Mouse (Mus musculus) lung, postnatal 0 days (tissue): Measurements from ENCODE around the gene Tpgs1. TPM values are rescaled to one million over a fixed set of nuclear protein-coding genes. Genes with fewer than 3 reads are reported as not detected.

Source experiments
- ATAC-seq: fragments of 200-750 bp; cut with Nextera tagmentation; 2 replicates; pipeline ENCODE4 v1.8.0; 2017; ENCODE audit warnings: moderate library complexity
- DNase-seq: peaks from one replicate; pipeline ENCODE4 v3.0.0-alpha.2; 2016; ENCODE audit warnings: low spot score
- H3K27ac ChIP-seq: fragments of 300-500 bp; sonication (generic); 2 replicates; pipeline ENCODE4 v1.5.1; 2014; ENCODE audit warnings: antibody characterized with exemption, mild to moderate bottlenecking, low read length, mixed read lengths
- H3K27me3 ChIP-seq: fragments of 300-500 bp; sonication (generic); replicated peaks from 2 replicates; pipeline ENCODE4 v1.6.1; 2014; ENCODE audit warnings: low read length, mixed read lengths; ENCODE audit not compliant: insufficient read depth
- H3K36me3 ChIP-seq: fragments of 300-500 bp; sonication (generic); 2 replicates; pipeline ENCODE4 v1.6.1; 2014; ENCODE audit warnings: low read length, mixed read lengths; ENCODE audit not compliant: insufficient read depth
- H3K4me1 ChIP-seq: fragments of 300-500 bp; sonication (generic); 2 replicates; pipeline ENCODE4 v1.6.1; 2014; ENCODE audit warnings: antibody characterized with exemption, low read depth, low read length, mixed read lengths; ENCODE audit not compliant: insufficient read depth
- H3K4me2 ChIP-seq: fragments of 300-500 bp; sonication (generic); replicated peaks from 2 replicates; pipeline ENCODE4 v1.6.1; 2014; ENCODE audit warnings: low read depth, mild to moderate bottlenecking, low read length, moderate library complexity, mixed read lengths
- H3K4me3 ChIP-seq: fragments of 300-500 bp; sonication (generic); 2 replicates; pipeline ENCODE4 v1.5.1; 2014; ENCODE audit warnings: low read depth, low read length
- H3K9ac ChIP-seq: fragments of 300-500 bp; sonication (generic); replicated peaks from 2 replicates; pipeline ENCODE4 v1.6.1; 2014; ENCODE audit warnings: low read depth, mild to moderate bottlenecking
- H3K9me3 ChIP-seq: fragments of 300-500 bp; sonication (generic); 2 replicates; pipeline ENCODE4 v1.6.1; 2016; ENCODE audit warnings: low read length, mixed read lengths
- CTCF ChIP-seq: IDR thresholded peaks from 2 replicates; pipeline ENCODE4 v1.5.1; 2016; ENCODE audit warnings: antibody characterized with exemption, mild to moderate bottlenecking
- EP300 ChIP-seq: IDR thresholded peaks from 2 replicates; pipeline ENCODE4 v1.6.1; 2016; ENCODE audit warnings: antibody characterized with exemption, mild to moderate bottlenecking, control low read depth
- whole genome bisulfite sequencing: fragments of 180-500 bp; shearing (Covaris S2); extraction: QIAGEN DNeasy Blood & Tissue Kit; methylation state at CpG from one replicate; pipeline ENCODE4 v1.1.7; 2014; 5-methylcytosine and 5-hydroxymethylcytosine counted together
- polyA plus RNA-seq: library from polyadenylated mRNA; unstranded; fragments of >200 nt; fragmentation: Nextera tagmentation; extraction: Ambion mirVana; gene quantifications from 2 replicates; pipeline ENCODE4 v1.2.1, GENCODE M21; 2015

Tpgs1 gene
- polyA plus RNA-seq, 1 experiment from 2014 or later = 71.2 TPM

GRCm38 (mm10) chr10:79693580-79694378, 24.6 kb downstream of the Tpgs1 start:
- H3K9me3 ChIP-seq = no peaks in the 10 kb centered on the region
- TF ChIP-seq CTCF (no peak), EP300 (no peak)
- DNase-seq (no peak), ATAC-seq (no peak)
- H3K4me1 ChIP-seq = peaks cover 18% of the 10 kb centered on the region; the same call in 1 of the 2 replicates
- no peak overlapping the region for H3K4me2 ChIP-seq
- no peaks in the 10 kb centered on the region for H3K27me3 ChIP-seq
- no peak overlapping the region for H3K27ac ChIP-seq
- WGBS = 56% methylated on average over 12 of the region's 12 CpGs
- H3K9ac ChIP-seq = no peak overlapping the region
- H3K36me3 ChIP-seq = no peaks in the 10 kb centered on the region
- H3K4me3 ChIP-seq = no peak overlapping the region

GRCm38 (mm10) chr10:79694379-79694655, 25.1 kb downstream of the Tpgs1 start:
- DNase-seq (no peak), ATAC-seq (no peak)
- Histone ChIP-seq H3K27me3 (no peaks in the 10 kb centered on the region), H3K4me1 (peaks cover 19% of the 10 kb centered on the region; the same call in 1 of the 2 replicates), H3K9ac (no peak overlapping the region), H3K4me2 (no peak overlapping the region), H3K9me3 (no peaks in the 10 kb centered on the region), H3K27ac (no peak overlapping the region), H3K4me3 (no peak overlapping the region), H3K36me3 (no peaks in the 10 kb centered on the region)
- TF ChIP-seq CTCF = no peak
- no peak for TF ChIP-seq EP300
- WGBS = 78% methylated on average over 6 of the region's 6 CpGs

- DNase-seq = peak; percentile 91
- ATAC-seq = peak; percentile 58
- Histone ChIP-seq H3K9ac (no peak overlapping the region), H3K4me1 (peaks cover 23% of the 10 kb centered on the region; the same call in 1 of the 2 replicates), H3K27ac (peak overlapping the region; percentile 79), H3K4me3 (no peak overlapping the region), H3K9me3 (no peaks in the 10 kb centered on the region), H3K4me2 (no peak overlapping the region), H3K27me3 (no peaks in the 10 kb centered on the region), H3K36me3 (no peaks in the 10 kb centered on the region)
- no peak for TF ChIP-seq EP300
- peak; percentile 98 for TF ChIP-seq CTCF
- WGBS = 45% methylated on average over 13 of the region's 13 CpGs
These were observed 26.3 kb downstream of the Tpgs1 start for GRCm38 (mm10) chr10:79695231-79696128.

GRCm38 (mm10) chr10:79696129-79696651, 27.0 kb downstream of the Tpgs1 start:
- H3K4me1 ChIP-seq = peaks cover 23% of the 10 kb centered on the region; the same call in 1 of the 2 replicates
- no peaks in the 10 kb centered on the region for H3K27me3 ChIP-seq
- ATAC-seq (peak; percentile 61), DNase-seq (peak; percentile 76)
- 27% methylated on average over 9 of the region's 9 CpGs for WGBS
- H3K4me3 ChIP-seq = no peak overlapping the region
- peak overlapping the region; percentile 79 for H3K27ac ChIP-seq
- H3K4me2 ChIP-seq = no peak overlapping the region; the same call in 1 of the 2 replicates
- TF ChIP-seq EP300 (no peak), CTCF (no peak)
- H3K9ac ChIP-seq = no peak overlapping the region
- no peaks in the 10 kb centered on the region for H3K9me3 ChIP-seq
- no peaks in the 10 kb centered on the region for H3K36me3 ChIP-seq

GRCm38 (mm10) chr10:79697916-79698315, 28.7 kb downstream of the Tpgs1 start:
- H3K9ac ChIP-seq = no peak overlapping the region
- TF ChIP-seq CTCF (no peak), EP300 (no peak)
- no peaks in the 10 kb centered on the region for H3K36me3 ChIP-seq
- no peaks in the 10 kb centered on the region for H3K27me3 ChIP-seq
- ATAC-seq = peak; percentile 24
- peak; percentile 76 for DNase-seq
- WGBS = 29% methylated on average over 6 of the region's 6 CpGs
- peak overlapping the region; percentile 79 for H3K27ac ChIP-seq
- H3K4me1 ChIP-seq = peaks cover 28% of the 10 kb centered on the region; the same call in 1 of the 2 replicates
- H3K4me2 ChIP-seq = no peak overlapping the region
- H3K4me3 ChIP-seq = no peak overlapping the region
- no peaks in the 10 kb centered on the region for H3K9me3 ChIP-seq

- H3K9me3 ChIP-seq = no peaks in the 10 kb centered on the region
- DNase-seq = no peak
- TF ChIP-seq EP300 (no peak), CTCF (no peak)
- no peak overlapping the region for H3K4me2 ChIP-seq
- ATAC-seq = no peak
- no peaks in the 10 kb centered on the region for H3K27me3 ChIP-seq
- 92% methylated on average over 6 of the region's 6 CpGs for WGBS
- H3K27ac ChIP-seq = peak overlapping the region; percentile 79
- no peaks in the 10 kb centered on the region for H3K36me3 ChIP-seq
- no peak overlapping the region for H3K9ac ChIP-seq
- H3K4me3 ChIP-seq = no peak overlapping the region
- peaks cover 28% of the 10 kb centered on the region; the same call in 1 of the 2 replicates for H3K4me1 ChIP-seq
These were observed 29.3 kb downstream of the Tpgs1 start for GRCm38 (mm10) chr10:79698459-79698858.
